Mouse (Mus musculus) embryonic fibroblast, embryonic 13.5 days (primary cell): ENCODE results near the gene Pdxp.

Experiments
- CTCF ChIP-seq: IDR thresholded peaks from 2 replicates; pipeline ENCODE4 v1.5.1; 2011; ENCODE audit warnings: mild to moderate bottlenecking, control low read depth, low read length, moderate library complexity, borderline replicate concordance; ENCODE audit not compliant: insufficient read depth
- POLR2A ChIP-seq: IDR thresholded peaks from 2 replicates; pipeline ENCODE4 v1.6.1; 2011; ENCODE audit warnings: low read depth, mild to moderate bottlenecking, control low read depth, low read length, moderate library complexity

GRCm38 (mm10) chr15:78908982-78909381, 4.7 kb upstream of the Pdxp start:
- TF ChIP-seq CTCF, result no peak
- no peak for TF ChIP-seq POLR2A
